Mouse (Mus musculus): ENCODE data around the gene 9230112D13Rik.

9230112D13Rik gene

DNA sequence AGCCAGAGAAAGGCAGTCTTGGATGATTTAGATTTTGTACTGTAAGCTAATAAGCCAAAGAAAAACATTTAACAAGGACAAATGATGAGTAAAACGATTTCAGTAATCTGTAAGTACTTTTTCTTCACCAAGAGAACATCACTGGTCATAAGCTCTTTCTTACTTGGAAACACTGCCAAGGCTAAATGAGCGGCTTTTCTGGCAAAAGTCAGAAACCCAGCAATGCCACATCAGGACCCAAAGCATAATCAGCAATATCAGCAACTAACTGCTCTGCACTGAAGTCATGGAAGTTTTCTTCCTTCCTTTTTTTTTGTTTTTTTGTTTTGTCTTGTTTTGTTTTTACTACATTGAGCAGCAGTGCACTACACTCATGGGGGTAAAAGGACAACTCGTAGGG lies 25.3 kb downstream of the 9230112D13Rik start:
- DNase-seq (ENCODE audit: low read depth), result no peak

GRCm38 (mm10) chr14:34493682-34494081 lies 28.9 kb downstream of the 9230112D13Rik start:
- DNase-seq (ENCODE audit: low read depth), result no peak

DNA sequence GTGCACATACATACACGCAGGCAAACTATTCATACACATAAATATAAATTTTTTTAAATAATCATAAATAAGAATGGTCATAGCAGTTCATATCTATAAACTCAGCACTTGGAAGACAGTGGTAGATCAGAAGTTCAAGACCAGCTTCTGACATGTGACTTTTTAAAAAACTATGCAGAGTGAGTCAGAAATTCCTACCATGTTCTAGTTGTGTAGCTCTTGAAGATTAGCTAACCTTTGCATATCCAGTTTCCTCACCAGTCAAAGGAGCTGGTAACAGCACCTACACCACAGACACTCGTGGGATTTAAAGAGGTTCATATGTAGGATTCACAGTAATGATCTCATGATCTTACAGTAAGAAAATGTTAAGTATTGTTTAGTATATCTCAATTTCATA lies 29.9 kb downstream of the 9230112D13Rik start:
- no peak for DNase-seq (ENCODE audit: low read depth)

- no peak for DNase-seq (ENCODE audit: low read depth)
Observed at GRCm38 (mm10) chr14:34490965-34491364, 31.6 kb downstream of the 9230112D13Rik start.

DNA sequence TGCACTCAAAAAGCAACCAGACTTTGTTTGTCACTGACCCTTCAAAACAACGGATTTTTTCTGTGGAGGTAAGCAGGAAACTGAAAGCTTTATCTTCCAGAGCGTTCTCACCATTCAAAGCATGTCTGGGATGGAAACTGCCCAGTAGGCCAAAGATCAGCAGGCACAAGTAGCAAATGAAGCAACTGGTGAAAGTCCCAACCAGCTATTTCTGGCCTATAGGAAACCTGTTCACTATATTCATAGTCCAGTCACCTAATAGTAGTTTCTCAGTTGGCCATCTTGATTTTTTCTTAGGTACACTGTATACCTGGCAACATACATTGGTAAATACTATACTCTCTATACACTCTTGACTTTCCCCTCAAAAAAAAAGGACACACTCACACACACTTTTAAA lies 32.7 kb downstream of the 9230112D13Rik start:
- no peak for DNase-seq (ENCODE audit: low read depth)

GRCm38 (mm10) chr14:34486169-34486568 lies 36.4 kb downstream of the 9230112D13Rik start:
- no peak for DNase-seq (ENCODE audit: low read depth)

DNA sequence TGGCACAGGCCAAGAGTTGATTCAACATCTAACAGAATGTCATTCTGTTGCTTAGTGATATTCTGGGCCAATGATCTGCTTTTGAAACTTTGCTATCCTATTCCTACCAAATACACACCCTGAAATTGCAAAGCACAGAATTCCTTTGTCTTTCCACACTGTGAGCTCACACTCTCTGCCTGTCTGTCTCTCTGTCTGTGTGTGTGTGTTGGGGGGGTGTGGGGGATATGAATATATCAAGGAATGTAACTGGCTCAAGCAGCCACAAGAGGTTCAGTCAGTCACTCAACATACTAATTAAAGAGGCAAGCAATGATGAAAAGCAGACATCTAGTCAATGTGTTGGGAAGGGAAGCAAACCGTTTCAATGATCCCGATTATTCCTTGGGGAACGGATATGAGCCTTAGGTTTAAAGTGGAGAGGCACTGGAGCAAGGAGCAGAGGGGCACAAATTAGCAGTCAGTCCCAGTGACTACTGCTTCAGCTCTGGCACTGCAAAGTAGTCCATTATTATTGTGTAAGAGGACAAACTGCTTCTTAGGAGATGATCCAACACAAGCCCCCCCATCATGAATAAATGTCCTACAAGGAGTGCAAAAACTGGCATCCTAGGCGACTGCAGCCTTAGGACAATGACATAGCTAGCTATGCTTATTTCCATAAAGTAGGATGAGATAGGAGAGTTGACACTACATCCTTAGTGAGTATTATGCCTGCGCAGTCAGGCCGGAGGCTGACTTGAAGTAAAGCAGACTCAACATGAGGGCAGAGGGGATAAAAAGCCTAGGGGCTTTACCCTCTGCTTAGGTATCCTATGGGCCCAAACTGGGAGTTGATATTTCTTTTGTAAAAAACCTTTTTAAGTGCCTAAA lies 38.9 kb downstream of the 9230112D13Rik start:
- no peak for DNase-seq (ENCODE audit: low read depth)

DNA sequence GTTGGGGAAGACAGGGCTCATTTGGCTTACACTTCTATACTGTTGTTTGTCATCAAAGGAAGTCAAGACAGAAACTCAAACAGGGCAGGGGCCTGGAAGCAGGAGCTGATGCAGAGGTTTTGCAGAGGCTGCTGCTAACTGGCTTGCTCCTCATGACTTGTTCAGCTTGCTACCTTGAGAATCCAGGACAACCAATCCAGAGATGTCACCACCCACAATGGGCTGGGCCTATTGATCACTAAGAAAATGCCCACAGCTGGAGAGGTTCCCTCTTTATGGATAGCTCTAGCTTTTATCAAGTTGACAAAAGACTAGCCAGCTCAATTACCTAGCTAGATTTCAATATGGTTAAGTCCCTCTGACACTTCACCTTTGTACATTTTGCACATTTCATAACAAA lies 51.0 kb downstream of the 9230112D13Rik start:
- DNase-seq (ENCODE audit: low read depth), result no peak

DNA sequence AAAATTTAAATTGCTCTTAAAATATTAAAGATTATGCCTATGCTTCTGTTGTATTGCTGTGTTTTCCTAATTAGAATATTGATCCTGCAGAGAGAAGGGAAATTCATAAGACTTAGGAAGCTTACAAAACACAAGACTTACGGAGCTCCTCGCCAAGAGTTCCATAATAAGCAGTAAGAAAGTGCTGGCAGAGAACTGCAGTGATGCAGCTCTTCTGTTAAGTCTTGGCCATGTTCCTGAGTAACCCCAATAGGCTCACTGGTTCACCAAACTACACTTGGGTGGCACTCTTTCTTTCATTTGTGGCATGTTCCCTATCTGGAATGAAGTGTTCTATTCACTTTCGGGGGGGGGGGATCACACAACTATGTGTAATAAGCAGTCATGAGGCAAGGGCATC lies 56.3 kb downstream of the 9230112D13Rik start:
- DNase-seq (ENCODE audit: low read depth), result no peak

Measured in fibroblast of lung, adult 2 months (primary cell).